Mouse (Mus musculus): Measurements from ENCODE around the gene Myl9.

Gene Myl9

DNA sequence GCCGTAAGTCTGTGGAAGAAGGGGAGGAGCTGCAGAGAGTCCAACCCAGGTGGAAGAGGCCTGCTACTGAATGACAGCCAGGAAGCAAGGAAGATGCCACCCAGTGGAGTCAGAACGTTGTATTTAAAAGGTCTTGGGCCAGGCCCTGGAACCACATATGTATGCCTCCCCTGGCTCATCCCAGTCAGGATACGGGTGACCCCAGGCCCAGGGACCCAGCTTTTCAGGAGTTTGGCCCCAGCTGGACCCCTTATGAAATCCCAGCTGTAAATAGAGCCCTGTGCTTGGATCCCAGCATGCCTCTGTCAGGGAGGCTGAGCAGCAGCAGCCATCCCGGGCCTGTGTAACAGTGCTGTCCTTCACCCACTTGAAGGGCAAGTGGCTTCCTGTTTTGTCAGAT lies 10.5 kb upstream of the Myl9 start:
- no peak for DNase-seq

DNA sequence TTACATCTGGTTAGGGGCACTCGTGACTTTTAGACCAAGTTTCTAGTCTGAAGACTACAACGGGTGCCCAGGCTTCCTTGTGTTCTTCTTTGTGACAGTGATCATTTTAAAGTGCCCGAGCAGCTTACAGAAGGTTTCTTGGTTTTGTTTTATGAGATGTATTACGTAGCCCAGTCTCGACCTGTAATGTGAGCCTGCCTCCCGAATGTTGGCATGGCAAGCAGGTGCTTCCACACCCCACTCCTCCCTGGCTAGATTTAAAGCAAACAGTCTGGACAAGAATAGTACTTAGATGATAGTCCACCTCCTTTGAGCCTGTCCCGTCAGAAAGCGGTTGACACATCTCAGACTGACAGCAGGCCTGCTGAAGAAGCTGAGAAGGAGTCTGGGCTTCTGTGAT lies 9.6 kb upstream of the Myl9 start:
- DNase-seq: no peak

DNA sequence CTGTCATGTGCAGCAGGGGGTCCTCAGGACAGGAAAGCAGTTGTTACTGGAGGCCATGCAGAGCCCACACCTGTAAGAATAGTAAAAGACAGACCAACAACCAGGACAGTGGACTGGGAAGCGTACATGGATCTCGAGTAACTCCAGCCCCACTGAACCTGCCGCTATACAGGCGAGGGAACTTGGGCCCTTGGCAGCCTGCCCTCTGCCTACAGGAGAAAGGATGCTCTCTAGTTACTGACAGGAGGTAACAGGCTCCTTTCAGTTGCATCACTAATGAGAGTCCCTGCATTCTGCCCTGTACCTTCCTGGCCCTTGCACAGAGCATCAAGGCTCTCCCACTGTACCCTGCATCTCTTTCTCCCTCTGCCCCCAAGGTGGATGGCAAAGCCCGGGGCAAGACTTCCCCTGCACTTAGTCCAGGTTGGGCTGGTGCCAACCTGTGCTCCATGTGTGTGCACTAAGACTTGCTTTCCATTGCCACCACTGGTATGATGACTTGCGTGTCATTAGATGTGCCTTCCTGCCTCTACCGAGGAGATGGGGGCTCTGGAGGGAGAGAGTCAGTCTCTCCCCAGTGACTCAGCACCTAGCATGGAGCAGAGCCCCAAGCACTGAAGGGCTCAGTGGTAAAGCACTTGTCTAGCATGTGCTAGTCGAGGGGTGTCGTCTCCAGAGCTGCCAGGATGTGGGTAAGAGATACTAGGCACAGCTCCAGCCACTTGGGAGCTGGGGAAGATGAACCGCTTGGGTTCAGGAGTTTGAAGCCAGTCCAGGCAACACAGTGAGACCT lies 8.8 kb upstream of the Myl9 start:
- DNase-seq: no peak

DNA sequence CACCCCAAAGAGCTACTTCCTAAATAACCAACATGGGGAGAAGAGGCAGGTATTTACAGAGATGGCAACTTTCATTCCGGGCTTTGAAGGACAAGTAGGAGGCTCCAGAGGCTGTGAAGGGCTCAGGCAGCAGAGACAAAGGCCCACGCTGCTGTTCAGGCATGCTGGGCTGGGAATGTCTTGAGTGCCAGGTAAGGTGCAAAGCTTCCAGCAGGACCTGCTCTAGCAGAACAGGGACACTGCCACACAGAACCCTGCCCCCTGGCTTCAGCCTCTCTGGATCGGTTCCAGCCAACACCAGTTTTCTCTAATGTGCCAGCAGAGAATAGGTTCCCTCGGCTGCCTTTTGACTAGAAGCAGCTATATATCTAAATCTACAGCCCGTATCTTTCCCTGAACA lies 8.1 kb upstream of the Myl9 start:
- DNase-seq: no peak

DNA sequence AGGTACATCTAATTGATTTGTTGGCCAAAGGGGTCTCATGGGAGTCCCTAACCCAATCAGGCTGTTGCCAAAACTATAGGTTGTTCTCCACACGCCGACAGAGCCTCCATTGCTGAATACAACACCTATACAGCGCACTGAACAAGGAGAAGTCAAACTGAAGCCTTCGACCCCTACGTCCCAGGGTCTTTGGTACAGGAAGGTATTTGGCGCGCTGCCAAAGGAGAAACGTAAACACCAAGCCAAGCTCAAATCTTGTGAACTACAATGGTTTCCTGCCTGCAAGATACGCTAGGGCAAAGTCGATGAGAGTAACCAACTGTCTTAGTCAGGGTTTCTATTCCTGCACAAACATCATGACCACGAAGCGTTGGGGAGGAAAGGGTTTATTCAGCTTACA lies 5.9 kb upstream of the Myl9 start:
- no peak for DNase-seq

DNA sequence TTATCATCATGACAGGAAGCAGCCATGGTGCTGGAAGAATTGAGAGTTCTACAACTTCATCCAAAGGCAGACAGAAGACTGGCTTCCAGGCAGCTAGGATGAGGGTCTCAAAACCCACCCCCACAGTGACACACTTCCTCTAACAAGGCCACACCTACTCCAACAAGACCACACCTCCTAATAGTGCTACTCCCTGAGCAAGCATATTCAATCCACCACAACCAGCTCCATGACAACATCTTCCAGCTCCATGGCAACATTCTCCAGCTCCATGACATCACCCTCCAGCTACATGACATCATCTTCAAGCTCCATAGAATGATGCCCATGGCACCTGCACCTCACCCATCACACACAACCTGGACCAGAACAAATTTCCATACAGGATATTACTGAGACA lies 1.8 kb upstream of the Myl9 start:
- DNase-seq: no peak

DNA sequence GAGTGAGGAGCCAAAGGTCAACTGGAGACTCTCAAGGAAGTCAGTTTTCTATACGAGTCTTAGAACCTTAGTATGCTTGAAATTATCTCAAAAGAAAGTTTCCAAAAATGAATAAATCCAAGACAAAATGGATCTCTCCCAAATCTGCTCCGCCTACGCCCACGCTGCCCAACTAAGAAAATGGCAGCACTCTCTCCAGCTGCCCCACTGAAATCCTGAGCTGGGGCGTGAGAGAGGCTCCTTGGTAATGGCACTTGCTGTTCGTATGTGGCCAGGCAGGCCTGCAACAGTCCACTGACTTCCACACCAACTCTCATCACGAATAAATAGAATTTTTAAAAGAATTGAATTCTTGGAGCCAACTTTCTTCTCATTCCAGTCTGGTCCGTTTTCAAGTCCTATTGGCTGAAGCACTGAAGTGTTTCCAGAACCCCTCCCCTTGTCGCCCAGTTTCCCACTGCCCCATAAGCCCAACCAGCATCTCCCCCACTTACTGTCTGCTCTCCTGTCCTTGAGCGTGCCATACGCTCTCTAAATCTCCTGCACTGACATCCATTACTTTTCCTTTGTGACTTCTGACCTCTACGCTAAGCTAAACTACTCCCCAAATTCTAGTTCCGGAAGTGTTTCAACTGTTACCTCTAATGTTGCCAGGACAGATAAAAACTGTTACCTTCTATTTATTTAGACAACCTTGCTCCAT lies 1.0 kb upstream of the Myl9 start:
- DNase-seq: no peak

DNA sequence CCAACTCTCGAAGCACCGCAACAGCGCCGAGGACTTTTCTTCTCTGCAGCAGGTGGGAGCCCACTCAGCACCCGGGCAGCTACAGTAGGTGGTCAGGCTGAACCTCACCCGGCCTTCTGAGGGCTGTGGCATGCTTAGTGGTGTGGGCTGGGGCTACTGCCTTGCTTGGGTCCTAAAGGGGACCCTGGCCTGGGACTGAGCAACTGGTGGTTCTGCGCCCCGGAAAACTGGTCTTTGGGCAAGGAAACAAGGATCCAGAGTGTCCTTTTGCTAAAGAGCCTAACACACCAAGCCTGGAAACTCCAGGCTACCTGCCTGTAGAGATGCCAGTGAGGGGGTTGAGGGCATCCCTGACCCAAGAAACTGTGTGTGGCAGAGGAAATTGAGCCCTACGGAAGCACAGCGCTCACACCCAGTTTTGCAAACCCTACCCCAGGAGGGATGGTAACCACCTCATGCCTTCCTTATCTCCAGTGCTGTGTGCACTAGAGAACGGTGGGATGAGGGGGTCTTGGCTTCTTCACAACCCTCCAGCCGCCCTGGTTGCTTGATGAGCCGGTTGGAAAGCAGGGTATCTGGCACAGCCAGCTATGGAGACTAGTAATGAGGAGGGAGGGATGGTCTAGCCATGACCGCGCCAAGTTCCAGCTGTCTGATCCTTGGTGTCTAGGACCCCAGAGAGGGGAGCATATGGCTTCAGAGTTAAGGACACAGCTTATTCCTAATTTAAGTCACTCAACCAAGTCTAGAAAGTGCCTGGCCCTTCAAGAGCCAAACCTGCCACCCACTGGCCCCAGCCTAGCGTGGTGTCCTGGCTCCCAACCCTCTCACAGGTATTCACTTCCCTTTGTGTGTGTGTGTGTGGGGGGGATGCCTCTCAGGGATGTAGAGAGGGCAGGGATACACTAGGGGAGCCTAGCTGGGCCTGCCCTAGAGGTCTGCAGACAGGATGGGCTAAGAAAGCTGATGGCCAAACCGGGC lies 525 bp downstream of the Myl9 start:
- no peak for DNase-seq

DNA sequence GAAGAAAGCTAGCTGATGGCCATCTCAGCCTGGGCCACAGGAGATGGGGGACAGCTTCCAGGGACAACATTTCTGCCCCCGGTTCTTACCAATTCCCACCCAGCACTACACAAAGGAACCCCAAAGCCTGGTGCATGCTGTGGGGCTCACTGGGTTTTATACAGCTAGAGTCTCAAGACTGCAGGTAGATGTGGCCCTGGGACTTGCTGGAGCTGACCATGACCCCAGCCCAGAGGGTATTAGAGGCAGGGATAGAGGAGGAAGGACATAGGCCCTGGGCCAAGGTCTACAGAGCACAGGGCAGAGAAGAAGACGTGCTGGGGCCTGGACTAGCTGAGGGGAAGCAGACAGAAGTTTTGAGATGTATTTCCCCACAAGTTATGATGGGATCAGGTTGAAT lies 1.7 kb downstream of the Myl9 start:
- DNase-seq: no peak

DNA sequence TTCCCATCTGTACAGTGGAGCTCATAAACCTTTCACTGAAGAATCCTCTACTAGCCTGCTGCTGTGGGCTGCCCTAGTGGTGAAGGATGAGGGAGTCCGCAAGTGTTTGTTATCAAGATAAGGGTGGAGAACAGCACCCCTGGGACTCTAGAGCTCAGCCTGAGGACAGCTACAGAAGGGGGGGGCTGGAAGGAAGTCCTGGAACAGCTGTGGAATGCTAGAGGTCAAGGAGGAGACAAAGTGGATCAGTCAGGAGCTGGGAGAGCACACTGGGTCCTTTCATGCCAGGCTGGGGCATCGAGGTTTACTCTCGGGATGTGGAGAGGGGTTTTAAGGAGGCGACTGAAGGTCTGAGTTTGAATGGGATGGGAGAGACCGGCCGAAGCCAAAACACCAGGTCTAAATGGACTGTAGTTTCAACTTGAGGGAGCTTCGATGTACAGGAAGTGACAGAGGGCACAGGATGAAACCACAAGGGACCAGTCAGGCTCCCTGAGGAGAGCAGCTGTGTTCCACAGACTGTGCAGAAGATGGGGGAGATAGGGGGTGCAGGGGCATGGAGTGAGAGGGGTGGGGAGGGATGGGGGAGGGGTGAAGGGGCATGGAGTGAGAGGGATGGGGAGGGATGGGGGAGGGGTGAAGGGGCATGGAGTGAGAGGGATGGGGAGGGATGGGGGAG lies 2.2 kb downstream of the Myl9 start:
- no peak for DNase-seq

DNA sequence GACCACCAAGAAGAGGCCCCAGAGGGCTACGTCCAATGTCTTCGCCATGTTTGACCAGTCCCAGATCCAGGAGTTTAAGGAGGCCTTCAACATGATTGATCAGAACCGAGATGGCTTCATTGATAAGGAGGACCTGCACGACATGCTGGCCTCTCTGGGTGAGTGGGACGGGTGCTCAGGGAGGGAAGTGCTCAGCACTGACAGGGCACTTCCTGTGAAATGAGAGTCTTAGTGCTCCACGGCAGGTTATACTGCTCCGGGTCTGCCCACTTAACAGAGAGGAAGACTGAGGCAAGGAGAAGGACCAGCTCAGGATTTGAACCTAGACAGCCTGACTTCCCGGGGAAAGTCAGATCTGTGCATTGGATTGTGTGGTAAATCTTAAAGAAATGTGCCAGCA lies 3.4 kb downstream of the Myl9 start:
- no peak for DNase-seq

DNA sequence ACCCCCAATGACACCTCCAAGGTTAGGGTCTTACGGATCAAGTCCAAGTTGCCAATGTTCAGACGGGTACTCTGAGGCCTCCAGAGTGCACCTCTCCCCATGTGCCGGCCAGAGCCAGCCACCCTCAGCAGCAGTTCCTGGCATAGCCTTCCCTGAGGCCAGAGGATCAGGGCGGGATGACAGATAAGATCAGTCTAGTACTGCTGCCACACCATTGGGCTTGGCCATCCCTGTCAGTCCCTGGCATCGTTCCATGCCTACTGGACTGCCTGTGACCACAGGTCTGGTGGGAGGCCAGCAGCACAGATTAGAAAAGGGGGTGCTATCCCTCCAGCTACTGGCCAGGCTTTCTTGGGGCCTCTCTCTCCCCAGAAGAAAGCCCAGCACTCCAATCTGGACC lies 3.8 kb downstream of the Myl9 start:
- no peak for DNase-seq

DNA sequence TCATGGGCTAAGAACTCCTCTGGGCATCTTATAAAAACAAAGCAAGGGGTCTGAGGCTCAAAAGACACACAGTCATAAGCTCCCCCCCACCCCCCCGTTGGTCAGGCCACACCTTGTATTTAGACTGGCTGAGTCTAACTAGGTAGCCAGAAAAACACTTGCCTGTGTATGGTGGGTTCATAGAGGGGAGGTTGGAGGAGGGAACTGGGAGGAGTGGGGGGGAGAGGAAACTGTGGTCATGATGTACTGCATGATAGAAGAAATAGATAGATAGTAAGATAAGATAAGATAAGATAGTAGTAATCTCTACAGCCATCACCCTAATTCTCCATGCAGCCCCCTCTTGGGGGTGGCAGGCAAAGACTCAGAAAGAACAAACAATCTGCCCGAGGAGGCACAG lies 4.3 kb downstream of the Myl9 start:
- DNase-seq: no peak

DNA sequence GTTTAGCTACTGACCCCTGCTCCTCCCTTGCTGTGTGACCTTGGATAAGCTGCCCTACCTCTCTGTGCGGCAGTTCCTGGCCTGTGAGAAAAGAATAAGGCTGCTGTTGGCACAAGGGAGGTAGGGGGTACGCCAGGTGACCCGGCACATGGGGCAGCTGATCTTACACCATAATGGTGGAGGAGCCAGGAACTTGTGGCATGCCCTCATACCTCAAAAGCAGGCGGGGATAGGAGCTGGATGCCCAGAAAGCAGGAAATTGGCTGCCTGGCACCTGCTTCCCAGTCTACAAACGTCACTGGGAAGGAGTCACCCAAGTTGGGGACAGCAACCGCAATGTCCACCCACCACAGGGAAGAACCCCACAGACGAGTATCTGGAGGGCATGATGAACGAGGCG lies 4.9 kb downstream of the Myl9 start:
- DNase-seq: no peak

DNA sequence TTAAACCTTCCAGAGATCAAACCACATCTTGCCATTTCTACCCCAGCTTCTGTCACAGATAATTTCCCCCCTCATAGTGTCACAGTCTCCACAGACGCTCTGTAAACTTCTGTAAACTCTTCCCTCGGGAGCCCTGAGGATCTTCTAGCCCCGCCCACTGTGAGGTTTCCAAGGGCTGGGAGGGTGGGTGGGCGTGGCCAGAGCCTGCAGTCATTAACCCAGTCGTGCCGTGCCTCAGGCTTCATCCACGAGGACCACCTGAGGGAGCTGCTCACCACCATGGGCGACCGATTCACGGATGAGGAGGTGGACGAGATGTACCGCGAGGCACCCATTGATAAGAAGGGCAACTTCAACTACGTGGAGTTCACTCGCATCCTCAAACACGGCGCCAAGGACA lies 5.5 kb downstream of the Myl9 start:
- DNase-seq: no peak

DNA sequence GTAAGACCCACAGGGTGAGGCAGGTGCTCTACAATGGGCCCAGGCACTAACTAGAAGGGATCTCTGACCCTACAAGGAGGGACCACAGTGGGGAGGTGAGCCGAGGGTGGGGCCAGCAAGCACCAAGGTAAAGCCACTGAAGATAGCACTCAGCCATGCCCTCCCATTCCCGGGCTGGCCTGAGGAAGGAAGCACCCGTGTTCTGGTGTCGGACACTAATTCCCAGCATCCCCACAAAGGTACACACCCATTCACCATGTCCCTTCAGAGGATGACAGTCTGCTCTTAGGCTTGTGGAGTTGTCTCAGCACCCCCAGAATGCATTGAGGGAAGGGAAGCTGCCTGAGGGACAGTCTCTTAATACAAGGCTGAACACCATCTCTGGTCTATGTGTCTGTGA lies 6.1 kb downstream of the Myl9 start:
- no peak for DNase-seq

DNA sequence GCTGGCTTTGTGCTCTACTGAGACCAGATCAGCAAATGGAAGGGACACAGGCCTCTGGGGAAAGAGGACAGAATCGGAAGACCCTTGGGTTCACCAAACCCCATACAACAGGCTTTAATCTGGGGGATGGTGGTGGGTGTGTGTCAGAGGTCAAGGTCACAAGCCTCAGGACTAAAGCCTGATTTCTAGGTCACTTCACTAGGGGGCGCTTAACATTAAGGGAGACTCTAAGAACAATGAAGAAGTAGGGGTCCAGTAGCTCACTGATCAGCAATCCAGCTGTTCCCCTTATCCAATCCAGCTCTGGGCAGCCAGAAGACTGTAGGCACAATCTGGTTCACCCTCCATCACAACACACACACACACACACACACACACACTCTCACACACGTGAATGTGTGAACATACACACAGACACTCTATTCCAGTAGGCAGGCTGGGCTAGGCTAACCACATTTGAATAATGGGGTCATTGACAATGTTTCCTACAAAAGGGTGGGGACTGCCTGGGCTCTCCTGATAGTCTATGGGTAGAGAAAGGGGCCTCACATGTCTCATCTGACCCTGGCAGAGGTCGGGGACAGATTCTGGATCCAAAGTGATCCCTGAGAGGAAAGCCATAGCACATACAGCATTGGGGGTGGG lies 6.7 kb downstream of the Myl9 start:
- DNase-seq: no peak

DNA sequence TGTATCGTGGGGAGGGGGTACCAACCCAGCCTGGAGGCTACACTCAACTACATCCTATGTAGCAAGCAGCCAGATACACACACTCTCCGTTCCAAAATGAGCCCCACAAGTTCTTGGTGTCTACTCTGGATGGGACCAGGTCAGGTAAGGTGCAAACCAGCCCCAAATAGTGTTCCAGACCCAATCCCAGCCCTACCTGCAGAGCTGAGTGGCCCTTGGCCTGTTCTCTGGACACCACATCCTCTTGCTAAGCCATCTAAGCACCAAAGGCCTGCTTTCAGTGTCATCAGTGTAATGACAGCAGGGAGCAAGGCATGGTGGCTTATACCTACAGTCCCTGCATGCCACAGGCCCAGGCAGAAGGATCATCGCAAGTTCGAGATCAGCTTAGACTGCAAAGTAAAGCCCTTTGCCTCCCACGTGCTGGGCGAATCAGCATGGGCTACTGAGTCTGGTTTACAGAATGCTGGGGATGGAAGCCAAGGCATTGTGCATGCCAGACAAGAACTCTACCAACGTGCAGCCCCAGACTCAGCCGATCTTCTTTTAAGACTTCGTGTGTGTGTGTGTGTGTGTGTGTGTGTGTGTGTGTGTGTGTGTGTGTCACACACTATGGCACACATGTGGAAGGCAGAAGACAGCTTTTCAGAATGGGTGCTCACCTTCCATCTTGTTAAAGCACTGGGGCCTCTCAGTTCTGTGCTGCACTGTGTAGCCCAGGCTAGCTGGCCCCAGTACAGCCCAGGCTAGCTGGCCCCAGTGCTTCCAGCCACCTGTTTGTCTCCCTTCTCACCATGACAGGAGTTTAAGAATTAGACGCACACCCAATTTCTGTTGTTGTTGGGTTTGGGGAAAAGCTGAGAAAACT lies 7.5 kb downstream of the Myl9 start:
- no peak for DNase-seq

DNA sequence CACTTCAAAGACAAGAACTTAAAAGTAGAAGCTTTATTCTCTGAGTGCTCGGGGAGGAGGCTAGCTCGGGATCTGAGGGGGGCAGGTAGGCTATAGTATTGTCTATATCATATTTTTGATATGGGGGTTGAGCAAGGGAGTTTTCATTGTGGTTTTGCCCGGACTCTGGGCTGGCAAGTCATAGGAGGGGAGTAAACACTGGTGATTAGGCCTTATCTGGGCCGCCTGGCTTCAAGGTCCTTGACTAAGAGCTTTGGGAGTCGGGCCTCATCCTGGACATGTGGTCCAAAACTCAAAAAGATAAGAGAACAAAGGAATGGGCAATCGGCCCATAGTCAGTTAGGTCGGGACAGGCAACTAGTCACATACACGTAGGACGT lies 8.1 kb downstream of the Myl9 start:
- DNase-seq: no peak

DNA sequence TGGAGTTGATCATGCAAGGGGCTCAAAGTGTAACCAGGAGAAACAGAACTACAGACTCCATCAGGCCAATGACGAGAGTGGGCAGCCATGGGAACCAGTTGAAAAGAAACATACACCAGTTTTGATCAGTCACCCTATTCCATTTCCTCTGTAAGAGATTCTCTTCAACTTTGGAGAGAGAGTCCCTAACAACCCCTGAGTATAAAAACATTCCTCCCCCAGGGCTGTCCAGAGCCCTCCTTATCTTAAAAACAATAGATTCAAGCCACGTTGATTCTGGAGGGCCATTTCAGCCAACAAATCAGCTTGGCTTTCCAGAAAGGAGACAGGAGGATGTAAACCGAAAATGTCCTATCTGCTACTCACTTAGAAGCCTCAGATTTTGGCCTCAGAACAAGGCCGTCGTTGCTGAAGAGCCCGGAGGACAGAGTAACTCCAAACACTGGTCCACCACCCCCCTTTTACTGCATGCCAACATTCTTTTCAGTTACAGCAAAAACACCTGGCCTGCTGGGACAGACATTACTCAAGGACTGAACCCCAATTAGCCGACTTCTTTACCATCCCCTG lies 8.9 kb downstream of the Myl9 start:
- DNase-seq: no peak

DNA sequence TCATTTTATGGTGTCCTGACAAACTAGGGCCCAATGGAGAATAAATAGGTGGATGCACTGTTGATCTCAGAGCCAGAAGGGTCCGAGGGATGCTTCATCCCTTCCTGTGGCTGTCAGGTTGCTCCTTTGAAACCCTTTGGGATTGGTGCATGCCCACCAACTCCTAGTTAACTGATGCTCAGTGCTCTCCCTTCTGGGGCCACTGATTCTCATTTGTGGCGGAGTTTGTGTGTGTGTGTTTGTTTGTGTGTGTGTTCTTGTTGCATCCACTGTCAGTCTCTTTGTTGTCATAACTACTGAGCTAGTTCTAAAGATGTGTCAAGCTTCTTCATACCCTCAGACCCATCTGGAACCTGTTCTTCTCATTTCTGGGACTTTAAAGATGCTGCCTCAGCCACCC lies 9.7 kb downstream of the Myl9 start:
- DNase-seq: no peak
